Mouse (Mus musculus) left cerebral cortex, adult 2 months (tissue): ENCODE data around the gene Slc2a8. TPM values are rescaled to one million over a fixed set of nuclear protein-coding genes. Genes with fewer than 3 reads are reported as not detected.

Experiments used
- DNase-seq, 2 experiments: peaks; one replicate each; pipeline ENCODE4 v3.0.0; 2021 to 2022; ENCODE audit warnings: low spot score in 2 of 2, mixed read lengths in 1 of 2; ENCODE audit errors: extremely low spot score in 1 of 2
- H3K27ac ChIP-seq: fragments of 200-600 bp; 2 replicates; pipeline ENCODE4 v1.8.1; 2022
- H3K4me3 ChIP-seq: fragments of 200-600 bp; 2 replicates; pipeline ENCODE4 v1.8.1; 2022
- CTCF ChIP-seq: fragments of 200-600 bp; IDR thresholded peaks from 2 replicates; pipeline ENCODE4 v1.8.1; 2022; ENCODE audit warnings: antibody characterized with exemption, mild to moderate bottlenecking, moderate library complexity
- intact Hi-C: fragments of 180-260 bp; cut with DNase I; formaldehyde crosslinking; loops from one replicate; pipeline ENCODE4 v1.15.1; 2025
- total RNA-seq, 2 experiments: library from RNA; stranded (reverse); gene quantifications; 2 replicates each; pipeline ENCODE4 v1.2.3; 2021

The Slc2a8 gene
- total RNA-seq, 2 experiments from 2014 or later = 23.9 to 26.7 TPM

DNA sequence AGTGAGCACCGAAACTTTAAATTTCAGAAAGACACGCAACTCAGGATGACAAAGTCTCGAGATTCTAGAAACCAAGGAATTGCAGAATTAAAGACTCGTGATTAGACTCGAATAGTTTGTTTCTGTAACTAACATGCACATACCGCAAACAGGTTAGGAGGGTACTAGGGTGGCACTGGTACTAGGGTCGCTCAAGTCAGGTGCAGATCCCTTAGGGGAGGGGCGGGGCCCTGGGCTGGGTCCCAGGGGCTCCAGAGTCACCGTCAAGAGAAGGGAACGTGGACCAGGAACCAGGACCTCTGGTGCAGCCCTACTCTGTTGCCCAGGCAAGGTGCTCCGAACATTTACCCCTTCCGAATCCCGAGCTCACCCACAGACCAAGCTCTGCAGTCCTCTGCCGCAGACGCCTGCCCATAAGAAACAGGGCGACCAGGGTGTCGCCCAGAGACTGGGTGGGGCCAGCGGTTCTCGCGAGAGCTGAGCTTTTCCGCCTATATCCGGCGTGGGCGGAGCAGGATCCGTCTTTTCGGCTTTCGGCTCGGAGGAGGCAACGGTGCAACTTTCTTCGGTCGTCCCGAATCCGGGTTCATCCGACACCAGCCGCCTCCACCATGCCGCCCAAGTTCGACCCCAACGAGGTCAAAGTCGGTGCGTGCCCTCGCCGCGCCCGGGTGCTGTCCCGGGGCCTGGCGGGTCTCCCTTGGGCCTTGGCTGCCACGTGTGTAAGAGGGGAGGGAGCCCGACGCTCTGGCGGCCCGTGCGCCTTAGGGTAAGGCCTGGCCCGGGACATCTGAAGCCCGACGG is 20.5 kb downstream of the Slc2a8 start, which contains the start of the genes Rpl12 and Lrsam1:
Rpl12 (plus strand) TSS at position 368 of the 804 bp plus-strand sequence.
Lrsam1 (minus strand) TSS at position 423 of the 804 bp plus-strand sequence.
- peak; percentile 90 to 93 for DNase-seq
- Histone ChIP-seq H3K4me3 (peak within 1 kb of the TSS; percentile 73), H3K27ac (peak within 1 kb of the TSS; percentile 92)
- intact Hi-C loops = no loop called here
- TF ChIP-seq CTCF = no peak

DNA sequence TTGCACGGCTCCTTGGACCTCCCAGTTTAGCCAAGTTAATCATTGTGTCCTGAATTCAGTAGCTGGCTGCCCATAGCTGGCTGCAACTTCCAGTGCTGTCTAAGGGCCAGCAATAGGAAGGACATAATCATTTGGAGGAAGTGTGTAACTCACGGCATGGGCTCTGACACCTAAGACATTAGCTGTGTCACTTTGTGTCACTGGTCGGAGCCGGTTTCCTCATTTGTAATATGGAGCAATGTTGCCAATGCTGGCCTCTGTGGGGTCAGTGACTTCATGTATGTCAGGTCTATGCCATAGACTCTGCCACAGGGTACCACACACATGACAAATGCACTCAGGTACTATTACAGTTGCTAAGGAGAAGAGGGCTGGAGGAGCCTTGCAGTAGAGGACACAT is 21.6 kb downstream of the Slc2a8 start:
- no peak overlapping the region for H3K27ac ChIP-seq
- no peak for TF ChIP-seq CTCF
- peak overlapping the region; percentile 73; the same call in 1 of the 2 replicates for H3K4me3 ChIP-seq
- intact Hi-C loops = no loop called here
- DNase-seq = no peak

DNA sequence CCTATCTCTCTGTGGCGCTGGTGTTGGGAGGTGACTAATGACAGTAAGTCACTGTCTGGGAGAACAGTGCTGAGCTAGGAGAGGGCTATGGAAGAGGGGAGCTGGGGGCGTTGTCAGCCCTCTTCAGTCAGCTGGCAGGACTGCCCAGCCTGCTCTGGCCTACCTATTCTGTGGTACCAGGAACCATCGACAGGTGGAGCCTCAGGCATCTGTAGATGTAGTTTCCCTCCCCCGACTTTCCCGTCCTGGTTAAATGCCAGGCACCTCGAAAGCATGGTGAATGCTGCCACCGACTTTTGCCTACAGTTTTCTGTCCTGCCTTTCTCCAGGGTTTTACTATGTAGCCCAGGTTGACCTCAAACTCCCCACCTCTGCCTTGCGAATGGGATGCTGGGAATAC is 24.5 kb downstream of the Slc2a8 start:
- Histone ChIP-seq H3K27ac (no peak overlapping the region), H3K4me3 (no peak overlapping the region)
- DNase-seq = no peak
- TF ChIP-seq CTCF = peak; percentile 46
- intact Hi-C loops = no loop called here

DNA sequence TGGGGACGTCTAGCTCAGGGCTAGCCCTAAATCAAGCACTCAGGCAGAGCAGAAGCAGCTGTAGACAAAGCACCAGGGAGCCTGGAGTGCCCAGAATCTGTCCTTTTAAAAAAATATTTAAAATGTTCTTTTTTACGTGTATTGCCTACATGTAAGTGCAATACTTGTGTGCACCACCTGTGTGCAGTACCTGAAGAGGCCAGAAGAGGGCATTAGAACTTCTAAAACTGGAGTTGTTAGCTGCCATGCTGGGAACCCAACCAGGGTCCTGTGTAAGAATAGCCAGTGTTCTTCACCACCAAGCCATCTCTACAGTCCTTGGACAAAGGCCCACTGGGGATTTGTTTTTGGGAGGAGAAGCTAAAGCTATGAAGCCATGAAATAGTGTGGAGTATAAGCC is 27.3 kb downstream of the Slc2a8 start:
- no peak overlapping the region for H3K4me3 ChIP-seq
- no peak for DNase-seq
- TF ChIP-seq CTCF = peak; percentile 37
- no peak overlapping the region for H3K27ac ChIP-seq
- intact Hi-C loops = no loop called here

DNA sequence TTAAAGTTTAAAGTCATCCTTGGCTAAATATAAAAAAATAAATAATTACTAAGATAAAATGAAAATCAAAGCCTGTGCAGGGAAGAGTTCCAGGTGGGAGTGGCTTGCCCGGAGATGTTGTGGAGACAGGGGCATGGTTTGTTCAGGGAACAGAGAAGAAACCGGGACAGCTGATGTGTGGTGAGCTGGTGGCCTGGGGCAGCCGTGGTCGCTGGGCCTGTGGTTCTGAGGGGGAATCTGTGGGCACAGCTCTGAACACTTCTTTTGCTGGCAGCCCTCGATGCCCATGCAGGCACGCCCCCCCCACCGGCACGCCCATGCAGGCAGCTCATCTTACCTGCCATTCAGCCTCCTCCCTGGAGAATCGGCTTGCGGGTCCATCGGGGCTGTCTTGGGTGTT is 34.4 kb downstream of the Slc2a8 start:
- Histone ChIP-seq H3K4me3 (no peak overlapping the region), H3K27ac (no peak overlapping the region)
- TF ChIP-seq CTCF = no peak
- no peak for DNase-seq
- intact Hi-C loops = no loop called here

DNA sequence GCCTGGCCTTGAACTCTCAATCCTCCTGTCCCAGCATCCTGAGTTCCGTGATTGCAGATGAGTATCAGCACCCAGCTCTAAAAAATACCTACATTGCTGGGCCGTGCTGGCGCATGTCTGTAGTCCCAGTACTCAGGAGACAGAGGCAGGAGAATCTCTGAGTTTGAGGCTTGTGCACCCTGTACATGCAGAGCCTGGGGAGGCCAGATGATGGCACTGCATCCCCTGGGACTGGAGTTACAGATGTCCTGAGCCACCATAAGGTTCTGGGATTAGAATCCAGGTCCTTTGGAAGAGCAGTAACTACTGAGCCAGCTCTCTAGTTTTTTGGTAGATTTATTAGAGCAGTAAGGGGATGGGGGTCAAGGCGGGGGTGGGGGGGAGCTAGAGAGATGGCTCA is 41.4 kb downstream of the Slc2a8 start:
- intact Hi-C loops = no loop called here
- DNase-seq = no peak
- no peak; the same call in 1 of the 2 replicates for TF ChIP-seq CTCF
- Histone ChIP-seq H3K4me3 (no peak overlapping the region), H3K27ac (no peak overlapping the region)

DNA sequence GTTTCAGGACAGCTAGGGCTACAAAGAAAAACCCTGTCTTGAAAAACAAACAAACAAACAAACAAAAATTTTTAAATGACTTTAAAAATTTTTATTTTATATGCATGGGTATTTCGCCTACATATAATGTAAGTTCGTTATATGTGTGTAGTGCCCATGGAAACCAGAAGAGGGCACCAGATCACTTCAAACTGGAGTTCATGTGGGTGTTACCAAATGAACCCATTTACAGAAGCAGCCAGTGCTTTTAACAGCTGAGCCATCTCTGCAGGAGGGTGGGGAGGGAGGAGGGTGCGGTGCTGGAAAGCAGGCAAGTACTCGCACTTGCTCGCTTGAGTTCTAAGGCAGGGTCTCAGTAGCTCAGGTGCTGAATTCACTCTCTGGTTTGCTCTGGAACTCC is 42.5 kb downstream of the Slc2a8 start:
- DNase-seq = no peak
- TF ChIP-seq CTCF = peak; percentile 69
- Histone ChIP-seq H3K27ac (no peak overlapping the region), H3K4me3 (no peak overlapping the region)
- intact Hi-C loops = no loop called here

DNA sequence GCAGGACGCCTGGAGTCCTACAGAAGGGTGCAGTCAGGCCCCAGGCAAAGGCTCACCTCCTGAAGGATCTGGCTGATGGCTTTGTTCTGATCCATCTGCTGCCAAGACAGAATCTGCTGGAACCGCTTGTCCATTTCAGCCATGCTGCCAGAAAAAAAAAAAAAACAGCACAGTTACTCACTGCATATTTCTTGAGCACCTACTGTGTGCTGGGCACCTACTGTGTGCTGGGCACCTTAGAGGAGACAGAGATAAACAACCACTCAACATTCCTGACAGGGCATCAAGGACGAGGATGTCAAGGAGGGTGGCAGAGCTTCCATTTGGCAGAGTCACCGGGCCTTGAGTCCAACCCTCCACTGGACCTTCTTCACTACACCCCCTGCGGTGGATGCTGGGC is 43.1 kb downstream of the Slc2a8 start:
- intact Hi-C loops = no loop called here
- Histone ChIP-seq H3K27ac (no peak overlapping the region), H3K4me3 (no peak overlapping the region)
- DNase-seq = no peak
- no peak for TF ChIP-seq CTCF

DNA sequence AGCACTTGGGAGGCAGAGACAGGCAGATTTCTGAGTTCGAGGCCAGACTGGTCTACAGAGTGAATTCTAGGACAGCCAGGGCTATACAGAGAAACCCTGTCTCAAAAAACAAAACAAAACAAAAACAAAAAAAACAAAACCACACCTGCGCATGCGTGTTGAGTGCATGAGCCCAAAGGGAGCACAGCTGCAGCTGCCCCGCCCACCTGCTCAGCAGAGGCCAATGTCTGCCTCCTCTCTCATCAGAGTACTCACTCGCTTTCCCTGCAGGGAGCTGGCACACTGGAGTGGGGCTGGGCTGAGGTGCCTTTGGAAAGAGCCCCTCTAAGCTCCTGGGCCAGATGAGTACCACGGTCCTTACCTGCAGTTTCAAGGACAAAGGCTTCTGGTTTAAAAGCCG is 50.2 kb downstream of the Slc2a8 start:
- Histone ChIP-seq H3K27ac (no peak overlapping the region), H3K4me3 (no peak overlapping the region)
- intact Hi-C loops = no loop called here
- DNase-seq = no peak
- TF ChIP-seq CTCF = no peak

DNA sequence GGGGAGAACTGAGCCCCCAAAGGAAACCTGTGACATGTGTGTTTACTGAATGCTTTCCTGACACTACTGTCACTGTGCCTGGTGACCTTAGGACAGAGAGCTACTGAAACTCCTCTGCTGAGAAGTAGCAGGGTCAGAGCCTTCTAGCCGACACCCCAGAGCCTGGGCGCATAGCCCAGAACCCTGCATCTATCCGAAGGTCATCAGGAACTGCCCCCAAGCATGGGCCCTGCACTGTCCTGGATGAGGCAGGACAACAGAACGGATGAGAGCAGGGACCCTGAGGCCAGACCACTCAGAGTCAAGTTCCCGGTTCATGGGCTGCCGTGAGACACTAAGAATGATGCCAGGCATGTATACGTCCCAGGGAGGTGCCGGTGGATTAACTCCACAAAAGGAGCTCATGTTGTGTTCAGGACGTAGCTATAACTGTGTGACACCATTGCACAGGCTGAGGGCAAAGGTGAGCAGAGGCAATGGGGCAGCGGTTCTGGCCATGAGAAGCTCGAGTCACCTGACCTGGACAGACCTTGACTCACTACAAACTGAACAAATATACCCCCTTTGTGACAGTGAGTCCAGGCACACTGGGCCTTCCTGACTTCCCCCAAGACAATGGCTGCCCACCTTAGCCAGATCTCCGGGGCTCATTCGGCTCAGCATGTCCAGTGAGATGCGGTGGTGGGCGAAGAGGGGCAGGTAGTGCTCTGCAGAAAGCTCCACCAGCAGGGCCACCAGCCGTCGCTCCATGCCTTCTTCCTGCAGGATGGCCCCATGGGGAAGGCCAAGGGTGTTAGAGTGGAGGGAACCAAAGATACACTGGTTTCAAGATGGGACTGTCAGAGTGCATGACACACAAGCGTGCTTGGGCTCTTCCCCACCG is 52.7 kb downstream of the Slc2a8 start:
- no peak for TF ChIP-seq CTCF
- intact Hi-C loops = loop anchor here (1.0 to 5.0 kb wide), 2 partner anchors 65 to 152 kb away; partner anchors contain the start of genes Ptrh1 and Ttc16
- no peak for DNase-seq
- Histone ChIP-seq H3K4me3 (no peak overlapping the region), H3K27ac (no peak overlapping the region)

DNA sequence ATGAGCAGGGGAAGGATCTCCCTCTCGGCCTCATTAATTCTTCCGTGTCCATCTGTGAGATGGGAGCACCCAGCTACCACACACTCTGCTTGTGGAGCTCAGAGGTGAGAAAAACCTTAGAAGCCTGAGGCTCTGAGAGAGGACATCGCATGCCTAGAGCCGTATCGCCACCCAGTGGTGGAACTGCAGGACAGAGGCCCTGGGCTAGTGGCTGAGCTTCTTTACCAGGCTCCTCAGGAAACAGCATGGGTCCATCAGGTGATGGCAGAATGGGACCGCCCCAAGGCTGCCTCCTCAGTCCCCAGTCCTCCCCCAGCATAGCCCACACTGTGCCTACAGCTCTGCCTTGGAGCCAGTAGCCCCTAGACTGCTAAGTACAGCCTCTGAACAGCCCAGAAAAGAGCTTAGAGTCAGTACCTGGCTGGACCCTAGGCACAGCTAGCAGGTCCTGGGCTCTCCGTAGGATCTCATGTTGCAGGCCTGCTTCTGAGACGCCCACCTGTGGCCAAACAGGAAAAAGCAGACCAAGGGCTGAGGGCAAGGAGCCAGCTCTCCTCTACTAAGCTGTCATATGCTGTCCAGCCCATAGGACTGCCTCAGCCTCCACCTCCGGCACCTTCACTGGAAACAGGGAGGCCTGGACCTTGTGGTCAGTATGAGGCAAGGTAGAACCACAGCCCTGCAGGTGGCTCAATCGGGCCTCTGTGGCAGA is 53.5 kb downstream of the Slc2a8 start:
- peak; percentile 68 to 80 for DNase-seq
- no peak overlapping the region for H3K4me3 ChIP-seq
- intact Hi-C loops = loop anchor here (1.0 to 5.0 kb wide), 2 partner anchors 64 to 151 kb away; partner anchors contain the start of genes Ptrh1 and Ttc16
- peak; percentile 84 for TF ChIP-seq CTCF
- H3K27ac ChIP-seq = no peak overlapping the region
